Mouse (Mus musculus): ENCODE data around the gene March9. TPM values are rescaled to one million over a fixed set of nuclear protein-coding genes. Genes with fewer than 3 reads are reported as not detected.
"Not testable (repeated sequence)": the region's sequence is repeated elsewhere in the genome, so short reads cannot be mapped to it uniquely, and the experiment has no call there.

Gene March9
- total RNA-seq, 2 experiments from 2014 or later, result 9.3 to 9.7 TPM

GRCm38 (mm10) chr10:127079665-127080391 lies 19.8 kb upstream of the March9 start:
- DNase-seq, result peak in 1 of 2 experiments; percentile 31

GRCm38 (mm10) chr10:127078677-127079575 lies 18.9 kb upstream of the March9 start:
- no peak for DNase-seq

GRCm38 (mm10) chr10:127078001-127078676 lies 18.2 kb upstream of the March9 start:
- no peak for DNase-seq

- DNase-seq, result no peak
Measured at GRCm38 (mm10) chr10:127077515-127077914, 17.5 kb upstream of the March9 start.

- DNase-seq, result no peak
Measured at GRCm38 (mm10) chr10:127076082-127076481, 16.1 kb upstream of the March9 start.

- no peak for DNase-seq
Measured at GRCm38 (mm10) chr10:127075651-127076050, 15.7 kb upstream of the March9 start.

- no peak for DNase-seq
Measured at GRCm38 (mm10) chr10:127075080-127075479, 15.1 kb upstream of the March9 start, which contains the start of gene Agap2. Gene Agap2, plus strand, starts transcription at chr10:127075284.

GRCm38 (mm10) chr10:127073981-127074380 lies 14.0 kb upstream of the March9 start:
- DNase-seq, result no peak

- DNase-seq, result not testable (repeated sequence)
Measured at GRCm38 (mm10) chr10:127072969-127073368, 13.0 kb upstream of the March9 start.

- not testable (repeated sequence) for DNase-seq
Measured at GRCm38 (mm10) chr10:127072270-127072669, 12.3 kb upstream of the March9 start.

- no peak for DNase-seq
Measured at GRCm38 (mm10) chr10:127071203-127071602, 11.2 kb upstream of the March9 start.

GRCm38 (mm10) chr10:127070190-127071121 lies 10.5 kb upstream of the March9 start, which contains the start of gene Tspan31:
Gene Tspan31, minus strand, starts transcription at chr10:127070264.
- peak; percentile 94 for DNase-seq

- DNase-seq, result no peak
Measured at GRCm38 (mm10) chr10:127069281-127070189, 9.6 kb upstream of the March9 start.

- no peak for DNase-seq
Measured at GRCm38 (mm10) chr10:127068360-127069038, 8.5 kb upstream of the March9 start.

GRCm38 (mm10) chr10:127066519-127067018 lies 6.6 kb upstream of the March9 start:
- DNase-seq, result no peak

GRCm38 (mm10) chr10:127065981-127066380 lies 6.0 kb upstream of the March9 start:
- no peak for DNase-seq

- no peak for DNase-seq
Measured at GRCm38 (mm10) chr10:127063913-127064870, 4.2 kb upstream of the March9 start.
